Mouse (Mus musculus) lung, adult 2 months (tissue): Measurements from ENCODE around the gene Uba7. TPM values are rescaled to one million over a fixed set of nuclear protein-coding genes. Genes with fewer than 3 reads are reported as not detected.

Source experiments
- DNase-seq: peaks from one replicate; pipeline ENCODE4 v3.0.0; 2022
- H3K4me1 ChIP-seq: fragments of 200-500 bp; 2 replicates; pipeline ENCODE4 v1.6.1; 2011; ENCODE audit warnings: low read length; ENCODE audit not compliant: control insufficient read depth, insufficient read depth
- H3K4me3 ChIP-seq: fragments of 200-500 bp; replicated peaks from 2 replicates; pipeline ENCODE3; 2011; ENCODE audit warnings: low read depth, mild to moderate bottlenecking, control low read depth, low read length; ENCODE audit errors: extremely low read depth
- CTCF ChIP-seq: fragments of 200-500 bp; IDR thresholded peaks from 2 replicates; pipeline ENCODE4 v1.5.1; 2011; ENCODE audit warnings: mild to moderate bottlenecking, low read length, control low read depth; ENCODE audit not compliant: insufficient read depth
- POLR2A ChIP-seq: fragments of 200-500 bp; IDR thresholded peaks from 2 replicates; pipeline ENCODE4 v1.6.1; 2011; ENCODE audit warnings: low read depth, mild to moderate bottlenecking, control low read depth, low read length, borderline replicate concordance; ENCODE audit errors: extremely low read depth
- WGBS: fragments of 180-500 bp; shearing (Covaris S2); methylation state at CpG from one replicate; pipeline ENCODE4 v1.1.7; 2018; 5-methylcytosine and 5-hydroxymethylcytosine counted together
- polyA plus RNA-seq: library from polyadenylated mRNA; depleted of rRNA; stranded (reverse); fragments of >200 nt; gene quantifications from 2 replicates; pipeline ENCODE4 v1.2.3, GENCODE M21; 2012; rRNA removed

Uba7 gene
- 94.0 and 124 TPM in 2 replicates for polyA plus RNA-seq

GRCm38 (mm10) chr9:107975399-107976386, at the start of gene Uba7:
Gene Uba7 (plus strand): TSS chr9:107975505.
- peak within 1 kb of the TSS; percentile 89 for H3K4me3 ChIP-seq
- TF ChIP-seq POLR2A = peak; percentile 19; the same call in 1 of the 2 replicates
- no peak for TF ChIP-seq CTCF
- DNase-seq = peak; percentile 58
- WGBS = 45% methylated on average over 12 of the region's 12 CpGs
- peaks cover 16% of the 10 kb centered on the region for H3K4me1 ChIP-seq

GRCm38 (mm10) chr9:107926920-107927420, 48.3 kb upstream of the Uba7 start:
- TF ChIP-seq CTCF (no peak), POLR2A (no peak)
- H3K4me3 ChIP-seq = no peak overlapping the region
- no peak for DNase-seq
- WGBS = 34% methylated on average over 9 of the region's 9 CpGs
- H3K4me1 ChIP-seq = no peaks in the 10 kb centered on the region

GRCm38 (mm10) chr9:107927749-107928148, 47.6 kb upstream of the Uba7 start:
- 66% methylated on average over 5 of the region's 5 CpGs for WGBS
- no peaks in the 10 kb centered on the region for H3K4me1 ChIP-seq

GRCm38 (mm10) chr9:107928169-107928568, 47.1 kb upstream of the Uba7 start, which contains the start of gene Actl11:
Gene Actl11 (plus strand): TSS chr9:107928469.
- no peak within 1 kb of the TSS for H3K4me3 ChIP-seq
- WGBS = 67% methylated on average over 3 of the region's 3 CpGs
- no peaks in the 10 kb centered on the region for H3K4me1 ChIP-seq
- TF ChIP-seq POLR2A (no peak), CTCF (no peak)
- DNase-seq = no peak

More at GRCm38 (mm10) chr9:107927749-107928148, 47.6 kb upstream of the Uba7 start:
- no peak overlapping the region for H3K4me3 ChIP-seq
- TF ChIP-seq CTCF (no peak), POLR2A (no peak)
- DNase-seq = no peak

DNA sequence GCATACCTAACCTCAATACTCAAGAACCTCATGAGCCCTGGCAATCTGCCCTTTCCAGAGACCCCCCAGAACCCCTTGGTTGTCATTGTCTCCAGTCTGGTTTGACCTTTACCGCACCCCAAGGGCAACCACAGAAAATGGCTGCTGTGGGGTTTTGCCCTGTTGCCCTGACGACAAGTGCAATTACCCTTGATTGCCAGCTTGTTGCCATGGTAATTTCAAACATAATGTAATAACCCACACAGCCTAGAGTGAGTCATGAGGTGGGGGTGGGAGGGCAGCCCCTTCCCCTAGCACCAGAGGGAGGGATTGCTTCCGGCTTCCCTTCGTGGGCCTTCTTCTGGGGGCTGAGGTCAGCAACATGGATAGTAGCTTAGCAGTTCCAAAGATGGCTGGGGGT, 43.1 kb upstream of the Uba7 start:
- Histone ChIP-seq H3K4me3 (no peak overlapping the region), H3K4me1 (no peaks in the 10 kb centered on the region)
- no peak for TF ChIP-seq POLR2A
- no peak for TF ChIP-seq CTCF
- no peak for DNase-seq
- WGBS = 75% methylated on average over 4 of the region's 4 CpGs

DNA sequence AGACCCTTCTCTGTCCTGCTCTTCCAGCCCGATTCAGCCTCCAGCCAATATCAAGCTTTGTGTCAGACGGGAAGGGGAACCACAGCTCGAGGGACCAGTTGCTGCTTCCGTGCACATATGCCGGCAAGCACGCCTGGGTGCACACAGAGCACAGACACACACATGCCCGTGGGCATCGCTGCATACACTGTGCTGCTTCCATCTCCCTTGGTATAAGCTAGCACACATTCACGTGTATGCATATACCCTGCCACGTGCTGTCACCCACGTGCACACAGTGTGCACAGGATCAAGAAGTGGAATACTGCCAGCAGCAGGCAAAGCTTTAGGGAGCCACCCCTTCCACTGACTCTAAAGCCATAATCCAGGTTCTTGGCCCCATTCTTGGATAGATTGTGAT, 41.2 kb upstream of the Uba7 start:
- Histone ChIP-seq H3K4me1 (no peaks in the 10 kb centered on the region), H3K4me3 (no peak overlapping the region)
- 81% methylated on average over 11 of the region's 11 CpGs for WGBS
- DNase-seq = no peak
- TF ChIP-seq CTCF = no peak
- TF ChIP-seq POLR2A = no peak

- no peak for DNase-seq
- 23% methylated on average over 3 of the region's 3 CpGs for WGBS
- Histone ChIP-seq H3K4me3 (no peak within 1 kb of the TSS), H3K4me1 (no peaks in the 10 kb centered on the region)
- TF ChIP-seq POLR2A = no peak
- TF ChIP-seq CTCF = no peak
Measured at GRCm38 (mm10) chr9:107935374-107935773, 39.9 kb upstream of the Uba7 start, which contains the start of gene Camkv. Gene Camkv (plus strand): TSS chr9:107935674.

DNA sequence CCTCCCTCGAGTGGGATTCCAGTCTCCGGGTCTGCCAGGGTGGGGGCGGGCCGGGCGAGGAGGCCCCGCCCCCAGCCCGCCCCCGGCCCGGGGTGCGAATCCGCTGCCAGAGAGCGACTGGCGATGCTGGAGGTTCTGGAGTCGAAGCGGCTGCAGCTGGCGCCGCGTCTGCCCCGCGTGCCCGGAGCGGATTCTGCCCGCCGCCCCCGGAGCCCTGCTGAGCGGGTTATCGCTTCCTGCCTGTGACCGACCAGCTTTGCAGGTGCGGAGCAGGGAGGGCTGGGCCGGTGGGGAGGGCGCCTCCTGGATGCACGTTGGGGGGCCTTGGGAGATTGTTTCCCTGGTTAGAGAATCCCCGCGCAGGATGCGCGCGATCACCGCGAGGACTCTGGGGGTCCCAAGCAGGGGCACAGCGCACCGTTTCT, 39.5 kb upstream of the Uba7 start:
- 1% methylated on average over 41 of the region's 41 CpGs for WGBS
- H3K4me1 ChIP-seq = no peaks in the 10 kb centered on the region
- DNase-seq = no peak
- H3K4me3 ChIP-seq = no peak overlapping the region
- TF ChIP-seq POLR2A (no peak), CTCF (no peak)

- Histone ChIP-seq H3K4me3 (no peak overlapping the region), H3K4me1 (no peaks in the 10 kb centered on the region)
- WGBS = 8% methylated on average over 29 of the region's 29 CpGs
- DNase-seq = no peak
- TF ChIP-seq CTCF (no peak), POLR2A (no peak)
Measured at GRCm38 (mm10) chr9:107936215-107936822, 39.0 kb upstream of the Uba7 start.
